Mouse (Mus musculus): ENCODE data around the gene Olfr314.
A peak's percentile ranks its signal among the peaks of the same experiment; 100 is the strongest.
"Not testable (repeated sequence)": the region's sequence is repeated elsewhere in the genome, so short reads cannot be mapped to it uniquely, and the experiment has no call there.

Olfr314 gene

DNA sequence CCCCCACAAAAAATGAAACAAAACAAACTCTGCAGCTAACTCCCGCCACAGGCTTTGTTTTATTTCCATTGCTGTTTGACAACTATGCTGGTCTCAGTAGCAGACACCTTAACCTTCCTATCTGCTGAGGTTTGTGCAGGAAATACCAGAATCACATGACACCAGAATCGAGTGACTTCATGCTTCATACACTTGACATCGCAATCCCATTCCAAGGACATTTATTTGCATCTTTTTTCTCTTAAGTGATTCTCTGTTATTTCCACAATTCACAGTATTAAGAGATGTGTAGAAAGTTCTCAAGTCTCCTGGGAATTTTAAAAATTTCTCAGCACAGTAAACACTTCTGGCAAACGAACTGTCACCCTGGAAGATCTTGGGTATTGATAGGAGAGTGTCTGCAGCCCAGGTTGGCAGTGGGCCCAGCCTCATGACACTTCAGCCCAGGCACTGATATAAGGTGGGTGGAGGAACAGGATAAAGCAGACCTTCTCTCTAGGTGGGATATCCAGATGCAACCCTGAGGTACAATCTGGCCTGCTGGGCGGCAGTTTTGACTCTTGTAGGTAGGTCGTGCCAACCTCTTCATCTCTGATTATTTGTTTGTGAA is at the start of gene Olfr314:
TSS of gene Olfr314 (plus strand) at position 473 of the 610 bp plus-strand sequence.
- DNase-seq (ENCODE audit: low read depth, low spot score): no peak

DNA sequence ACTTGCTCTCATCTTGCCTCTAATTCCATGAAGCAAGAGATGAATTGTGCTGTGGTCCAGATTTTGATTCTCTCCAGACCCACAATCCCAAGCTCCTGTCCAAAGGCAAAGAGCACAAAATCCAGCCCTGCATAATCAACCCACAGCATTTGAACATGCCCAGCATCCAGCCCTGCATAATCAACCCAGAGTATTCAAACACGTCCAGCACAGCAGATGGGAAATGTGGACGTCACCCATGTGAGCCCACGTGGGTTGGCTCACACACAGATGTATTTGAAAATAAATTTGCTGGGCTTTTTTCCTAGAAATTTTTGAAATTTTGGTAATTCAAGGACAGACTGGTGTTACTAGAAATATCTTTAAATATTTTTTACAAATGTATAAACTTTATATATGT is 49.4 kb upstream of the Olfr314 start:
- DNase-seq (ENCODE audit: low read depth, low spot score): no peak

DNA sequence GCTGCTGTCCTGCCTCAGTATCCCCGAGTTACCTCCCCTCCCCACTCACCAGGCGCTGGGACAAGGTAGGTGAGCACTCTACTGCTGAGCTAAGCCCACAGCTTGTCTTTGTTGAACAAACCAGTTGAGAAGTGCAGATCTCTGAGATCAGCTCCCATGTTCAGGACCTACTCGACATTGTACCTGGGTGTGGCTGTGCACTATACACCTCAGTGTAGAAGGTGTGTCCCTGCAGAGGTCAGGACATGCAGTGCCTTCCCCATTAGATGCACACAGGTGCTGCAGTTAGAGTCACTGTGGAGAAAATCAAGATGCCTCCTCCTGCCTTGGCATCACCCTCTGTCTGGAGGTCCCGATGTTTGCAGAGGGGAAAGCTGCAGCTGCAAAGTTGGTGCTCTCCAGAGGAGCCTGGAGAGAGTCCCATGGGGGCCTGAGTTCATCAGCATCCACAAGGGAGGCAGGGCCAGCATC is 43.9 kb upstream of the Olfr314 start, which contains the start of gene Olfr317:
TSS of gene Olfr317 (minus strand) at position 421 of the 471 bp plus-strand sequence.
- no peak for DNase-seq (ENCODE audit: low read depth, low spot score)

DNA sequence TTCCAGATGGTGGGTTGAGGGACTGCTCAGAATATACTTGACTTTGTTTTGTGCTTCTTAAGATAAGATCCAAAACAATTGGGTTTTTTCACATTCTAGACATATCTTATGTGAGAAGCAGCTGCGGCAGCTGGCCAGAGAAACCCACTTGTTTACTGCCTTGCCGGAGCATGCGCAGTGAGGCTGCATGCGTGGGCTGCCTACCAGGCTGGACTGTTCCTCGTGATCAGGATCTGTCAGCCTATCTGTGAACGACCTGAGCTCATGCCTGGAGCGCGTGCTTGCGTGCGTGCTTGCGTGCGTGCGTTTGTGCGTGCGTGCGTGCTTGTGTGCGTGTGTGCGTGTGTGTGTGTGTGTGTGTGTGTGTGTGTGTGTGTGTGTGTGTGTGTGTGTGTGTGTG is 31.7 kb upstream of the Olfr314 start:
- DNase-seq (ENCODE audit: low read depth, low spot score): not testable (repeated sequence)

DNA sequence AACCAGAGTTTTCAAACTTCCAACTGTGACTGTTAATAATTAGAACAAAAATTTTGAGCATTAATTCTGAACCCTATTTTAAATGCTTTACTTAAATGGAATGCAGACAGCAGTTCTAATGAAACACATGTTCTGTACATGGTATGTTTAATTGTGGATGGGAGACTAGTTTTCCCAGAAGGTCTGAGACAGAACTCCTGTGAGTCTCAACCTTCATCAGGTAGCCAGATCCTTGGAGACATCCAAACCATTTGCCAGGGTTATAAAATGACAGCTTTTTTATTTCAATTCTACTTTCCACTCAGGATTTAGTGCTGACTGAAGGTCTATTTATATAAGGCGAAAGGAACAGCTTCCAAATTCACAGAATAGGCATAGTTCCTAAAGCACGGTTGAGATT is 30.3 kb upstream of the Olfr314 start, which contains the start of gene Olfr316:
TSS of gene Olfr316 (plus strand) at position 301 of the 400 bp plus-strand sequence.
- no peak for DNase-seq (ENCODE audit: low read depth, low spot score)

DNA sequence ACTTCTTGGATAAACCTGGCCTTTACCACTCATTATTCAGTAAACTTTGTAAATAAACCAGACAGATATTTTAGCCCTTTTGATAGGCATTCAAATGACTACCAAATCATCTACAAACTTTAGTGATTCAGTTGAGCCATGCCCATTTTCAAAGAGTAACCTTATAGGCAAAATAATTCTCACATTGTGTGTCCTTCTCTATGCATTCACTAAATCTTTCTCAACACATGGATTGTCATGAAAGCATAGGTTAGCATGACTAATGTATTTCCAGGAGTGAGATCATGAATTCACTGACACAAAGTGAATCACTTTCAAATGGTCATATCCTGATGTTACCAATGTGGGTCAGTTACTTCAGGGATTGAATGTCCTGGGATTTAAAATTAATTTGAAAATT is 9.9 kb upstream of the Olfr314 start, which contains the start of gene Olfr315:
TSS of gene Olfr315 (plus strand) at position 301 of the 400 bp plus-strand sequence.
- no peak for DNase-seq (ENCODE audit: low read depth, low spot score)

DNA sequence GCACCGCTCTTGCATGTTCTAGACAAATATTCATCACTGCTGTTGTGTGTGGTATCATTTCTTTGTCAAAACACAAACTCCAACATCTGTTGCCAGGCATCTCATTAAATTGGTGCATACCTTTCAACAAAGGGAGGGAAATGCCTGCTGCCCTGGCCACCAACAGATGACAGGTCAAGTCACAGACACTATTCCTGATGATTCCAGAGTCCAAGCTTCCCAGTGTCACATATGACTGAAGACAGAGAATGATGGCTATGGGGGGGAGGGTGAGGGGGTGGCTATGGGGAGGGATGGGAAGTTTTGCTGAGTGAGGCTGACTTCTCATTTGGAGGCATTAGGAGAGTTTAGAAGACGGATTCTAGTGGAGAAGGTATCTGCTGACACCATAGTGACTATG is 1.4 kb downstream of the Olfr314 start:
- no peak for DNase-seq (ENCODE audit: low read depth, low spot score)

DNA sequence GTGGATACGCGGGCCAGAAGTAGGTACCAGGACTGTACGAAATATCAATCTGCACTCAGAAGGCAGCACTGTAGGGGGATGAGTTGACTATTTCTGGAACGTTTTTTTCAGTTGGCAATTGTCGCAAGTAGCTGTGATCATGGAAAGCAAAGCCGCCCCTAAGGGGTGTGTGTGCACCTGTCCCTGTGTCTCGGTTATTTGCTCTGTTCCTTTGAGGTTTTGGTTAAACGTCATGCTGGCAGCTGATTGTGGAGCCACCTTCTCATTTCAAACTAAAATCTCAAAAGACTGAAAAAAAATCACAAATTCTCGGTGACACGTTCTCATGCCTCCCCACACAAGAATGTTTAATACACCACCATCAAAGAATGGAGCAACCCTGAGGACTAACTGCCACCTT is 4.9 kb downstream of the Olfr314 start:
- DNase-seq (ENCODE audit: low read depth, low spot score): no peak

DNA sequence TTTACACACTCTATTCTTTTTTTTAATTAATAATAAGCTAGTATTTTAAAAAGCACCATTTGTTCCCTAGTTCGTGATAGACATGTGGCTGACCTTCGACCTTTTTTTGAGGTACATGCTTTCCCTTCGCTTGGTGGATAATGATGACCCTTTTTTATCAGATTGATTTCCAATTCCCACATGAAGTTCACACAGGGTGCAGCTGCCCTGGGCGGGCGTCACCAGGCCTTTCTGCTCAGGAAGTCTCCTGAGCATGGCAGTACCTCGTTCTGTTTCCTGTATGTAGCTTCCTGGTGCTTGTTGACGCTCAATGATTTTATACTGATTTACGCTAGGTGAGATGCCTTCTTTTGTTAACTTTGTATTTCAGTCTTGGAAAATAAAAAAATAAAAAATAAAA is 5.6 kb downstream of the Olfr314 start:
- no peak for DNase-seq (ENCODE audit: low read depth, low spot score)

DNA sequence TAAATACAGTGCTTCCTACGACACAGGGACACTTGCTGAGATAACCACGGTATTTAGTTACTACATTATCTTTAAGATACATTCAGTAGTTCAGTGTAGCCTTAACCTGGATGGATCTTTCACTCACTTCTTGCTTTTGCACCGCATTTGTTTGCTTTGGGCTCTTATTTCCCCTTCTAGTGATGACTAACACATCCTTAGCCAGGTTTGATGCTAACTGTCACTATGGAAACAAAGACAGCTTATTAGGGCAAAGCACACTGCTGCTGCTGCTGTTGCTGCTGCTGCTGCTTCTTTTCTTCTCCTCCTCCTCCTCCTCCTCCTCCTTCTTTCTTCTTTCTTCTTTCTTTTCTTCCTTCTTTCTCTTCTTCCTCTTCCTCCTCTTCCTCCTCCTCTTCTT is 6.8 kb downstream of the Olfr314 start:
- DNase-seq (ENCODE audit: low read depth, low spot score): peak; percentile 45

DNA sequence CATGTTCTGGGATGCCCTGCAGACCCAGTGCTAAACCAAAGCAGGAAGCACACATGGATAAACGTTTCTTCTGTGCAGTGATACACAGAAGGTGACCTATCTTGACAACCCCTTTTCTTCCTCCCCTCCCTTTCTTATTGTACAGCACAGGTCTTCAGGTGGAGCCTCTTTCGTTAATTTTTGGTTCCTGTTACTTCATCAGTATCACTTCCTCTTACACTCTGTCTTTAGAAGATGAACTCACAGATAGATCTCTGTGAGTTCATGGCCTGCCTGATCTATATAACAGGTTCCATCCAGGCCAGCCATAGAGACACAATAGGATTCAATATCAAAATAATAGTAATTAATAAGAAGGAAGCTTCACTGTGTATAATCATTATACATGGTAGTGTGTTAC is 7.3 kb downstream of the Olfr314 start:
- DNase-seq (ENCODE audit: low read depth, low spot score): peak; percentile 80

DNA sequence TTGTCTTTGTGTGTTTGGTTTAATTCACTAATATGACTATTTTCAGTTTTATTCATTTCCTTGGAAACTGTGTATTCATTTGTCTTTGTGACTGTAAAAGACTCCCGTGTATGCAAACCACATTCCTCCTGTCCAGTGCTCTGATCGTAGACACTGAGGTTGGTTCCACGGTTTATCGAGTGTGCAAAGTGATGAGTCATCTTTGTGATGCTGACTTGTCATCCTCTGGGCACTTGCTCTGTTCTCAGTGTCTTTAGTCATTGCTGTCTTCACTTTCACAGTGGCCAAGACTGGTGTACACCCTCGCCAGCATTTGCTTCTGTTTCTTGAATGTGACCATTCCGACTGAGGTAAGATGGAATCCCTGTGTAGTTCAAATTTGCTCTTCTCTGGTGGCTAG is 7.9 kb downstream of the Olfr314 start:
- peak; percentile 52 for DNase-seq (ENCODE audit: low read depth, low spot score)

DNA sequence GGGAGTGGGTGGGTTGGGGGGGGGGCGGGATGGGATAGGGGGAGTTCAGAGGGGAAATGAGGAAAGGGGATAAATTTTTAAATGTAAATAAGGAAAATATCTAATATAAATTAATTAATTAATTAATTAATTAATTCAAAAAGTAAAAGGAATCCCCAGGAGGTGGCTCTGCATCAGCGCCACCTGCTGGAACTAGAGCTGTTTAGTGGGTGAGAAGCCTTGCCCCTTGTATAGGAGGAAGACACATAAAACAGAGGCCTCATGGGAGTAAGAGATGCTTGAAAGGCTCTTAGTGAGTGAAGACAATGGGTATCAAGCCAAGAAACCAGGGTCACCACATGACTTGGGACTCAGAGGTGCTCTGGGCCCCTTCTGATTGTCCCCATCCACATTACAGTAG is 13.1 kb downstream of the Olfr314 start:
- peak; percentile 52 for DNase-seq (ENCODE audit: low read depth, low spot score)

DNA sequence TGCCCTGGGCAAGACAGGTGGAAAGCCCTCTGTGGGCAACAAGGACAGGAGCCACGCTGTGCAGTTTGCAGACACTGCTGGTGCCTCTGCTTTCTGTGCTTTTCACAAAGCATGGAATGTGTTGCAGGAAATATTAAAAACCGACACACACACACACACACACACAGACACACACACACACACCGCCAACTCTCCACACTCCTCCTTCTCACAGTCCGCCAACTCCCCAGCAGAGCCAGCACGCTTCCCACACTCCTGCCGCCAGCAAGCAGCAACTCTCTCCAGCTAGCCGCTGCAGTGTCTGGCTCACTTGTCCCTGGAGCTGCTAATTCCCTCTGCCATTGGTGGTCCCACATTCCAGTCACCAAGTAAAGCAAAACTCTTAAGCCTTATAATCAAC is 14.1 kb downstream of the Olfr314 start:
- no peak for DNase-seq (ENCODE audit: low read depth, low spot score)

DNA sequence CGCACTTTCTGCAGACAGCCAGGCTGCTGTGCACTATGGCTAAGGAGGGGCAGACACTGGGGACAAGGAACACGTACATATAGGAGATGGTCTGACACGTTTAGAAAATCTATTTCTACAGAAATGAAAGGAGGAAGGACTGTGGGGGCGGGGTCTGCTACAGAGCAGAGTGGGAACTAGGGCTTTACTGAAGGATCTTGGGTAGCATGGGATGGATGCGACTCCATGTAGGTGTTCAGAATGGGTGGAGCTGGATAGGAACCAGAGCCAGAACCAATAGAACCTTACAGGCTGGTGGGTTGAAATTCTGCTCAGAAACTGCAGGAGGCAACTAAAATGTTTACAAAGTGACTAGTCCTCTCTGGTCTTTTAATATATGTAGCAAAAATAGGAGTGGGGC is 17.0 kb downstream of the Olfr314 start:
- DNase-seq (ENCODE audit: low read depth, low spot score): no peak

DNA sequence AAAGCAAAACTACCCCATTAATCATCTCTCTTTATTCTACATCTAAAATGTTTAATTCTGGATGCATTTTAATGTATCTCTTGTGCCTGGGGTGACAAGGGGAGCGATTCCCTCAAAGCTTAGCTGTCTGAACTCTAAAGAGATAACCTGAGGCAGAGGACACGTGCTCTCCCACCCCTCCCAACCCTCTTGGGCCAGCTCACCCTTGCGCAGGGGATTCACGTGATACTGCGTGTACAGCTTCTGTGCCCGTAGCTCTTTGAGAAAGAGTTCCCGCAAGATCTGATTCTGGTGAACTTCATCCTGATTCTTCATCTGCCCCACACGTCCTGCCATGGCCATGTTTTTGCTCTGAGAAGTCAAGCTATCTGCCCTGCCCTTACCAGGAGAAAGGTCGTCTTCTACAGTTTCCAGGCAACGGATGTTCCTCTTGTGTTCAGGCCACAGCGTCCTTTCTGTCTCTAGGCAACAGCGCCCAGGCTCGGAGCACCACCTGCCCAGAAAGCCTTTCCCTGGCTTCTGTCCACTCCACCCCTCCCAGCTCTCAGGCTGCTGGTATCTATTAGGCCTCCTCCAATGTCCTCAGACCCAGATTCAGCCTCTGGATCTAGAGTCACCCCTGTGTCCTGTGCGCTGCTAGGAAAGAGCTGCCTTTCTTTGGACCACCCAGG is 18.9 kb downstream of the Olfr314 start, which contains the start of gene Fam183b:
TSS of gene Fam183b (minus strand) at position 403 of the 671 bp plus-strand sequence.
- peak; percentile 25 for DNase-seq (ENCODE audit: low read depth, low spot score)

DNA sequence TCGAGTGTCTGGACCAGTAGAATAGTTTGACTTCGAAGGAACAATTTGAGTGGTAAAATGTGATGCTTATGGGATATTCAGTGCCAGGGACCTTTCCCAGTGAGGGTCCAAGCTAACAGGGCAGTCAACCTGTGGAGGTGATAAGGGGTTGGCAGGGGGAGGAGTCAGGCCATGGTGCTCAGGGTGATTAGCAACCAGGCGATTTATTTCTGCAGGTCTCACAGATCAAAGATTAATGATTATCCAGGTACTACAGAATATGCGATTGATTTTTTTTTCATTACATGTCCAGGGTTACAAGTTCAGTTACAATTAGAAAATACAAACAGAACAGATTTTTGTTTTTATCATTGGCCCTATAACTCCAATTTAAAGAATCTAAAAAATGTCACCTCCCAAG is 21.1 kb downstream of the Olfr314 start:
- no peak for DNase-seq (ENCODE audit: low read depth, low spot score)

DNA sequence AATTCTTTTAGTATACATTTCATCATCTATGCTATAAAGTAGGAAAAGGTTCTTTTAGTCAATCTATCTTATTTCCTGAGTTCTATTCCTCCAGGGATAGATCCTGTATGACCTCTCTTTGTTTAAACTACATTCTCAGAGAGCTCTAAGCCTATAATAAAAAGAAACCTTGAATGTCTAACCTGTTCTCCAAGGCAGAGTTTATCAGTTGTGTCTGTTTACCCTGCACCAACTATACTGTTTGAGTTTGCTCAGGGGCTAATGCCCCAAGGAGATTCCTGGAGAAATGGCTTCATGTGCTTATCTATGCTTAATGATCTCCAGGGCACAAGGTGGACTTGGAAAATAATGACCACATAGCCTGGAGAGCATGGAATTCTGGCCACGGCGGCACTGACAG is 21.6 kb downstream of the Olfr314 start:
- DNase-seq (ENCODE audit: low read depth, low spot score): no peak

DNA sequence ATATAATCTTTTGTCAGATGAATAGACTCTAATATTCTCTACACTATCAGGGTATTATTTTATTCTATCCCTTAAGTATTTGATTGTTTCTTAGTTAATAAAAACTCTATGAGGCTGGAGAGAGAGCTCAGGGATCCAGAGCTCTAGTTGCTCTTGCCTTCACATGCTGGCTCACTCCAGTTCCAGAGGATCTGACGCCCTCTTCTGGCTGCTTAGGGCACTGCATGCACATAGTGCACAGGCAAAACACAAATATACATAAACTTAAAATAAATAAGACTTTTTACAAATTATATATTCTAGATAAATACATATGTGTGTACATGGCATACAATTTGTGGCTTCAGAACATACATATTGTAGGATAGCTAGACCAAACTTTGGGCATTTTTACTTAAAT is 29.2 kb downstream of the Olfr314 start:
- DNase-seq (ENCODE audit: low read depth, low spot score): peak; percentile 37

DNA sequence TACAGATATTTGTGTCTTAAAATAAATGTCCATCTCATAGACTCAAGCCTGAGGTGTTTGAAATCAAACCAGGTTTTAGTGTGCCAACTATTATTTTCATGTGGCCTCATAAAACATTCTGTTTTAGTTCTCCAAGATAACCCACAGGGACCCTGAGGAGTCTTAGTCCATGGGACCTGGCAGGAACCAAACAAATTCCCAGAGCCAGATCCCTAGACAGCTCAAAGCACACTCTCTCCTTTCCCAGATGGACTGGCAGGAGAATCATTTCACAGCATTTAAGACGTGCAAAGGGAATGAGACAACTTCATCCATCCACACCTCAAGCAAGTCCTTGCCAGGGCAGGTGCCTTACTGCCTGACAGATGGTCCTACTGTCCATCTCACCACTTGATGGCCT is 31.9 kb downstream of the Olfr314 start, which contains the start of gene Olfr313:
TSS of gene Olfr313 (plus strand) at position 301 of the 400 bp plus-strand sequence.
- DNase-seq (ENCODE audit: low read depth, low spot score): not testable (repeated sequence)

DNA sequence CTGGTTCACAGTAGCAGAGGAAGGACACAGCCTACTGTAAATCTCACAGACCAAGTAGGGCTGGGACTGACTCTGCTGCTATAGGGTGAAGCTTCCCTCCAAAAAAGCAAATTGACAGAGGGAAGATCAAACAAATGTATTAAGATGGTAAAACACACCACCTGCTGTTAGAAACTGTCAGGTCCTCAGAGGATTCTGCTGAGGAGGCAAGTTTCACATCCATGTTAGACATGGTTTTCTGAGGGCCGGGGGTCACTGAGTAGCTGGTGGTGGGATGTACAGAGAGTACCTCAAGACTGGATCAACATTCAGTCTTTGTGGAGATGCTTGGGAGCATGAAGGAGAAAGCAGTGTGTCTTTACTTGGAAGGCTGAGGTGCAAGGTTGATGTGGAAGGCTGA is 32.9 kb downstream of the Olfr314 start:
- peak; percentile 12 for DNase-seq (ENCODE audit: low read depth, low spot score)

DNA sequence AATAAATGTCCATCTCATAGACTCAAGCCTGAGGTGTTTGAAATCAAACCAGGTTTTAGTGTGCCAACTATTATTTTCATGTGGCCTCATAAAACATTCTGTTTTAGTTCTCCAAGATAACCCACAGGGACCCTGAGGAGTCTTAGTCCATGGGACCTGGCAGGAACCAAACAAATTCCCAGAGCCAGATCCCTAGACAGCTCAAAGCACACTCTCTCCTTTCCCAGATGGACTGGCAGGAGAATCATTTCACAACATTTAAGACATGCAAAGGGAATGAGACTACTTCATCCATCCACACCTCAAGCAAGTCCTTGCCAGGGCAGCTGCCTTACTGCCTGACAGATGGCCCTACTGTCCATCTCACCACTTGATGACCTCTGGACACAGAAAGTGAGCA is 46.2 kb downstream of the Olfr314 start, which contains the start of gene Olfr312:
TSS of gene Olfr312 (plus strand) at position 301 of the 400 bp plus-strand sequence.
- DNase-seq (ENCODE audit: low read depth, low spot score): not testable (repeated sequence)

DNA sequence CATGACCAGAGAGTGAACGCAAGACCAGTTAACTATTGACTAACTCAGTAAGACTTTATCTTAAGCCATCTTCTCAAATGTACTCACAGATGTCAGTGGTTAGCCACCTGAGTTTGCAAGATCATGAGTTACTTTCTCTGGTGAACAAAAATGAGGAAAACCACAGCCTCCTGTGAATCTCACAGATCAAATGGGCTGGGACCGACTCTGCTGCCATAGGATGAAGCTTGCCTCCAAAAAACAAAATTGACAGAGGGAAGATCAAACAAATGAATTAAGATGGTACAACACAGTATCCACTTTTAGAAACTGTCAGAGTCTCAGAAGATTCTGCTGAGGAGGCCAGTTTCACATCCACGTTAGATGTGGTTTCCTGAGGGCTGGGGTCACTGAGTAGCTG is 47.0 kb downstream of the Olfr314 start:
- DNase-seq (ENCODE audit: low read depth, low spot score): no peak
